Mouse (Mus musculus): Measurements from ENCODE around the gene Zscan21. TPM values are rescaled to one million over a fixed set of nuclear protein-coding genes. Genes with fewer than 3 reads are reported as not detected.

The Zscan21 gene
- total RNA-seq, 2 experiments from 2014 or later: 26.2 to 26.6 TPM

Small RNA genes within 50 kb of the gene (microRNA-seq; reads per million reads assigned to microRNA genes)
- gene Mir106b (2,095 reads per million, percentile 84 among the genes with 10 or more reads in this experiment), gene Mir25 (715 reads per million, percentile 72 among the genes with 10 or more reads in this experiment), gene Mir93 (2,848 reads per million, percentile 87 among the genes with 10 or more reads in this experiment)

Other genes with a start within 250 kb of the Zscan21 start
- 1 to 10 TPM; 2.8 to 3.4 TPM for gene Pilrb2, start 245.1 kb upstream of the Zscan21 start, total RNA-seq (2021)
- 1 to 10 TPM in 1 of 2 experiments, under 1 TPM in 1; 0.17 to 3.0 TPM for gene Cyp3a13, start 195.3 kb upstream of the Zscan21 start, total RNA-seq (2021)
- gene Gjc3, start 153.8 kb upstream of the Zscan21 start, total RNA-seq (2021): 1 to 10 TPM; 2.3 to 2.4 TPM
- gene Azgp1, start 135.4 kb upstream of the Zscan21 start, total RNA-seq (2021): 10 to 100 TPM in 1 of 2 experiments, 1 to 10 TPM in 1; 1.1 to 55.2 TPM
- not detected for gene Smok3a, start 95.6 kb upstream of the Zscan21 start, total RNA-seq (2021)
- gene Smok3b, start 95.5 kb upstream of the Zscan21 start, total RNA-seq (2021): not detected
- gene Smok3c, start 63.7 kb upstream of the Zscan21 start, total RNA-seq (2021): not detected
- gene Zkscan1, start 31.8 kb upstream of the Zscan21 start, total RNA-seq (2021): 10 to 100 TPM; 49.4 to 53.5 TPM
- 10 to 100 TPM; 19.5 to 21.6 TPM for gene Zfp113, start 38.8 kb downstream of the Zscan21 start, total RNA-seq (2021)
- 100 to 1,000 TPM; 145 to 147 TPM for gene Cops6, start 44.2 kb downstream of the Zscan21 start, total RNA-seq (2021)
- gene Ap4m1, start 55.1 kb downstream of the Zscan21 start, total RNA-seq (2021): 10 to 100 TPM; 46.0 to 47.2 TPM
- gene Mcm7, start 55.5 kb downstream of the Zscan21 start, total RNA-seq (2021): 100 to 1,000 TPM; 102 to 116 TPM
- 10 to 100 TPM; 35.6 to 39.2 TPM for gene Taf6, start 70.5 kb downstream of the Zscan21 start, total RNA-seq (2021)
- 10 to 100 TPM; 29.9 to 31.1 TPM for gene Cnpy4, start 70.6 kb downstream of the Zscan21 start, total RNA-seq (2021)
- 10 to 100 TPM in 1 of 2 experiments, 1 to 10 TPM in 1; 9.9 to 10.2 TPM for gene Mblac1, start 77.4 kb downstream of the Zscan21 start, total RNA-seq (2021)
- gene Nxpe5, start 109.0 kb downstream of the Zscan21 start, total RNA-seq (2021): under 1 TPM; 0.70 to 0.85 TPM
- gene Lamtor4, start 138.6 kb downstream of the Zscan21 start, total RNA-seq (2021): 10 to 100 TPM; 65.5 to 69.9 TPM
- 10 to 100 TPM; 27.3 to 28.1 TPM for gene BC037034, start 147.1 kb downstream of the Zscan21 start, total RNA-seq (2021)
- gene Gal3st4, start 155.9 kb downstream of the Zscan21 start, total RNA-seq (2021): under 1 TPM; 0.54 to 0.64 TPM
- not detected for gene Gm43720, start 163.1 kb downstream of the Zscan21 start, total RNA-seq (2021)
- 1 to 10 TPM; 3.5 to 6.7 TPM for gene Gpc2, start 163.1 kb downstream of the Zscan21 start, total RNA-seq (2021)
- gene Stag3, start 163.3 kb downstream of the Zscan21 start, total RNA-seq (2021): 1 to 10 TPM in 1 of 2 experiments, under 1 TPM in 1; 0.53 to 1.5 TPM
- gene Pvrig, start 225.1 kb downstream of the Zscan21 start, total RNA-seq (2021): under 1 TPM in 1 of 2 experiments, not detected in 1; 0.28 TPM

Data from adrenal gland, postnatal 4 days (tissue).